Mouse (Mus musculus) G1E-ER4 (cell line): Measurements from ENCODE around the gene Hdac7. TPM values are rescaled to one million over a fixed set of nuclear protein-coding genes. Genes with fewer than 3 reads are reported as not detected.

Source experiments
- GATA1 ChIP-seq: IDR thresholded peaks from one replicate; pipeline ENCODE4 v1.8.0; 2012; ENCODE audit warnings: low read length, inconsistent platforms
- polyA plus RNA-seq: library from polyadenylated mRNA; stranded (reverse); fragments of >175 nt; gene quantifications from 2 replicates; pipeline ENCODE4 v1.2.3, GENCODE M21; 2012

Hdac7 gene
- polyA plus RNA-seq, 1 experiment: 174 TPM

DNA sequence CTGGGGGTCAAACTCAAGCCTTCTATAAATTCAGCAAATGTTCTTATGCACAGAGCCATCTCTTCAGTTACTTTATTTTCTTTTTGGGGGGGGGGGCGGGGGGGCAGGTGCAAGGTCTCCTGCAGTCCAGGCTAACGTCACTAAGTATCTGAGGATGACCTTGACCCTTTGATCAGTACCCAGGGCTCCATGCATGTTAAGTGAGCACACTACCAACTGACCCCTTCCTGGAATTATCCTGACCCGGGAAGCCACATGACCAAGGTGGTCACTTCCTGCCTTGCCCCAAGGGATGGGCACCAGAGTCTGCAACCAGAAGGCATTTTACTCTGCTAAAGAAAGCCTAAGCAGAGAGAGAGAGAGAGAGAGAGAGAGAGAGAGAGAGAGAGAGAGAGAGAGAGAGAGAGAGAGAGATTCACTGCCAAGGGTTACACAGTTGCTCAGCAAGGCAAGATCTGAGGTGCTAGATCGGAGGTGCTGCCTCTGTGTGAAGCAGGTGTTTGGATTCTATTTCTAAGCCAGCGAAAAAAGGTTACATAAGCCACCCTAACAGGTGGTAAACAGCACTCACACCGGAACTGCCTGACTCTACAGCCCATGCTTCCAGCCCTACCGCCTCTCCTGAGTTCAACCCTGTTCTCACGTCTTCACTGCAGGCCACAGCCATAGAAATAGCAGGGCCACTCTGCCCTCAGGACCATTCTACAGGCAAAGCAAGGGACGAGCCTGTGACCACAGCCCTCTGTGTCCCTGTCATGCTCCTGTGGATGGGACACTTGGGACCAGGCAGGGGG lies 80.8 kb downstream of the Hdac7 start:
- no peak for TF ChIP-seq GATA1

- TF ChIP-seq GATA1: no peak
Measured at GRCm38 (mm10) chr15:97762733-97763132, 81.6 kb downstream of the Hdac7 start.

- TF ChIP-seq GATA1: no peak
Measured at GRCm38 (mm10) chr15:97761438-97761837, 82.9 kb downstream of the Hdac7 start.

DNA sequence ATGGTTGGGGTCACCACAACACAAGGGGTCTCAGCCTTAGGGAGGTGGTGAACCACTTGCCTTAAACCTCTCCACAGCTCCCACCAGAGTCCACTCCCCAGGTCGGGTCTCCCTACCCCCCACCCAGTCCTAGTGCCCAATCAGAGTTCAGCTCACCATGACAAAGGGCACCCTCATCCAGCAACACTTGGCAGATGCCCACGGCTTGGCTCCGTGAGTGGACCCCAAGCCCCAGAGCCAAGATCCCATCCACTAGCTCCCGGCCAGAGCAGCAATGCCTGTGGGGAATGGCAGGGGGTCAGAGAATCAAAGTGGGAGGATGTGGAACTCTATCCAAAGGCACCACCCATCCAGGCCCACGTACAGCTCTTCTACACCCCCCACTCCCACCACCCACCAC lies 83.3 kb downstream of the Hdac7 start:
- no peak for TF ChIP-seq GATA1

- TF ChIP-seq GATA1: no peak
Measured at GRCm38 (mm10) chr15:97760006-97760405, 84.3 kb downstream of the Hdac7 start.

- no peak for TF ChIP-seq GATA1
Measured at GRCm38 (mm10) chr15:97755361-97755760, 88.9 kb downstream of the Hdac7 start.

- no peak for TF ChIP-seq GATA1
Measured at GRCm38 (mm10) chr15:97754476-97754875, 89.8 kb downstream of the Hdac7 start.

- TF ChIP-seq GATA1: no peak
Measured at GRCm38 (mm10) chr15:97752491-97752890, 91.8 kb downstream of the Hdac7 start.

GRCm38 (mm10) chr15:97751676-97752075 lies 92.6 kb downstream of the Hdac7 start:
- TF ChIP-seq GATA1: no peak

- TF ChIP-seq GATA1: no peak
Measured at GRCm38 (mm10) chr15:97750697-97751096, 93.6 kb downstream of the Hdac7 start.

GRCm38 (mm10) chr15:97749841-97750240 lies 94.5 kb downstream of the Hdac7 start:
- TF ChIP-seq GATA1: no peak

GRCm38 (mm10) chr15:97749397-97749796 lies 94.9 kb downstream of the Hdac7 start:
- TF ChIP-seq GATA1: no peak

DNA sequence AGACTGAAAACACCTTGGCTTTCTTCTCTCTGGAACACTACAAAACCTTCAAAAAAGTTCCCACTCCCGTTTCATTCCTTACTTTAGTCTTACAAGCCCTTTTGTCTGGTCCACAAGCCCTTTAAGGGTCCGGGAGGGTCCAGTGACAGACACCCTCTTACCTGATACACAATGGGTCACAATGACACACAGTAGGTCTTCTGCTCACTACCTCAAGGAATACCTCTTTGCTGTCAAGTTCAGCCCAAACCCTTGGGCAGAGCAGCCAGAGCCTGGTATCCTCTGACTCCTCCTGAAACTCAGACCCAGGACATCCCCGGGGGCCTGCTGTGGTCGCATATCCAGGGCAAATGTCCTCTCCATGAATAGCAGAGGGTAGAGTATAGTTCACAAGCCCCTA lies 95.3 kb downstream of the Hdac7 start:
- no peak for TF ChIP-seq GATA1

GRCm38 (mm10) chr15:97748309-97748708 lies 96.0 kb downstream of the Hdac7 start:
- no peak for TF ChIP-seq GATA1

DNA sequence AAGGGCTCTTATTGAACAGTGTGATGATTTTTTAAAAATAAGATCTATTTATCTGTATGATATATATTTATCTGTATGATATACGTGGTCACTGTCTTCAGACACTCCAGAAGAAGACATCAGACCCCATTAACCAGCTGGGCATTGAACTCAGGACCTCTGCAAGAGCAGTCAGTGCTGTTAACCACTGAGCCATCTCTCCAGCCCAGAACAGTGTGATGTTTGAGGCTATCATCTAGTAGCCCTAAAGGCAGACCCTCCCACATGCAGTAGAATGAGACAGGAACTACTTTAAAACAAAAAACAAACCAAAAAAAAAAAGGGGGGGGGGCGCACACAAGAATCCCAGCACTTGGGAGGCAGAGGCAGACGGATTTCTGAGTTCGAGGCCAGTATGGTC lies 96.8 kb downstream of the Hdac7 start:
- TF ChIP-seq GATA1: no peak

DNA sequence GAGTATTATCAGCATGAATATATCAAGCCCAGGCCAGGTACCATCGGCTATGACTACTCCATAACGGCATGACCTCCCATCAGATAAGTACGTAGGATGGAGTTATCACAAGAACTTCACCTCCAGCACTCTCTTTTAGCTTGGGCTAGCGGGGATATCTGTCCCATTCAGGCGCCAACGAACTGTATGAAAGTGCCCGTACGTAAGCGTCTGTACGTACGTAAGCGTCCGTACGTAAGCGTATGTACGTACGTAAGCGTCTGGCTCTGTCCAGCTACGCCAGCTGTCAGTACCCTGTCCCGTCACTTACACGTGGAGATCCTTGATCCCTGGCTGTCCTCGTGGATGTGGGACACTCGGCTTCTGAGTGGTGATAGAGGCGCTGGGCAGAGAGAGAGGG lies 97.6 kb downstream of the Hdac7 start:
- no peak for TF ChIP-seq GATA1

GRCm38 (mm10) chr15:97746278-97746677 lies 98.0 kb downstream of the Hdac7 start:
- no peak for TF ChIP-seq GATA1
